Mouse (Mus musculus) CD8-positive naive resting alpha-beta T cell, adult 2 months (primary cell): ENCODE measurements around the gene Secisbp2.

ENCODE experiments used
- DNase-seq, 2 experiments: peaks; one replicate each; pipeline ENCODE4 v3.0.0; 2022; ENCODE audit warnings: low read depth in 2 of 2, low spot score in 2 of 2

The Secisbp2 gene

GRCm38 (mm10) chr13:51681076-51681475, 29.6 kb downstream of the Secisbp2 start:
- no peak for DNase-seq

GRCm38 (mm10) chr13:51681634-51682033, 30.1 kb downstream of the Secisbp2 start:
- no peak for DNase-seq

GRCm38 (mm10) chr13:51685290-51685966, 33.9 kb downstream of the Secisbp2 start:
- DNase-seq: no peak

GRCm38 (mm10) chr13:51686966-51687365, 35.5 kb downstream of the Secisbp2 start:
- DNase-seq: no peak

- DNase-seq: no peak
These were observed 37.2 kb downstream of the Secisbp2 start for GRCm38 (mm10) chr13:51688688-51689087.

GRCm38 (mm10) chr13:51696481-51696880, 45.0 kb downstream of the Secisbp2 start:
- DNase-seq: no peak

- DNase-seq: no peak
These were observed 46.0 kb downstream of the Secisbp2 start for GRCm38 (mm10) chr13:51697455-51697854.

GRCm38 (mm10) chr13:51697897-51698296, 46.4 kb downstream of the Secisbp2 start:
- no peak for DNase-seq

- DNase-seq: no peak
These were observed 46.8 kb downstream of the Secisbp2 start for GRCm38 (mm10) chr13:51698318-51698717.

GRCm38 (mm10) chr13:51703893-51704292, 52.4 kb downstream of the Secisbp2 start:
- DNase-seq: no peak

- DNase-seq: no peak
These were observed 54.7 kb downstream of the Secisbp2 start for GRCm38 (mm10) chr13:51705882-51706854.

GRCm38 (mm10) chr13:51710738-51711137, 59.2 kb downstream of the Secisbp2 start:
- no peak for DNase-seq

- DNase-seq: no peak
These were observed 60.5 kb downstream of the Secisbp2 start for GRCm38 (mm10) chr13:51712022-51712421.

- DNase-seq: no peak
These were observed 65.1 kb downstream of the Secisbp2 start for GRCm38 (mm10) chr13:51716350-51717263.

- DNase-seq: no peak
These were observed 67.8 kb downstream of the Secisbp2 start for GRCm38 (mm10) chr13:51719256-51719655.

- no peak for DNase-seq
These were observed 69.1 kb downstream of the Secisbp2 start for GRCm38 (mm10) chr13:51720556-51720955.

- no peak for DNase-seq
These were observed 71.6 kb downstream of the Secisbp2 start for GRCm38 (mm10) chr13:51723114-51723513.

- no peak for DNase-seq
These were observed 73.1 kb downstream of the Secisbp2 start for GRCm38 (mm10) chr13:51724566-51724965.

- DNase-seq: no peak
These were observed 73.9 kb downstream of the Secisbp2 start for GRCm38 (mm10) chr13:51725446-51725845.

- no peak for DNase-seq
These were observed 74.6 kb downstream of the Secisbp2 start for GRCm38 (mm10) chr13:51725926-51726574.

- no peak for DNase-seq
These were observed 75.9 kb downstream of the Secisbp2 start for GRCm38 (mm10) chr13:51727364-51727763.
